Mouse (Mus musculus) heart, postnatal 10 days (tissue): ENCODE data around the gene Olfr1359. TPM values are rescaled to one million over a fixed set of nuclear protein-coding genes. Genes with fewer than 3 reads are reported as not detected.

Experiments
- DNase-seq, 2 experiments: peaks; one replicate each; pipeline ENCODE4 v3.0.0; 2021
- intact Hi-C: fragments of 180-260 bp; cut with DNase I; formaldehyde crosslinking; loops from one replicate; pipeline ENCODE4 v1.15.1; 2025
- total RNA-seq, 2 experiments: library from RNA; stranded (reverse); gene quantifications; 2 replicates each; pipeline ENCODE4 v1.2.3; 2021

The Olfr1359 gene
- total RNA-seq, 2 experiments from 2014 or later = not detected

GRCm38 (mm10) chr13:21722373-21722925 lies 24.5 kb downstream of the Olfr1359 start:
- intact Hi-C loops = loop anchor here (5.0 kb wide), 1 partner anchor 55 kb away; no protein-coding TSS in a partner anchor

GRCm38 (mm10) chr13:21722993-21723836 lies 25.3 kb downstream of the Olfr1359 start:
- intact Hi-C loops = loop anchor here (5.0 kb wide), 1 partner anchor 54 kb away; no protein-coding TSS in a partner anchor
- DNase-seq = no peak

More at GRCm38 (mm10) chr13:21722373-21722925, 24.5 kb downstream of the Olfr1359 start:
- no peak for DNase-seq

- intact Hi-C loops = no loop called here
- no peak for DNase-seq
These were observed 30.1 kb downstream of the Olfr1359 start for GRCm38 (mm10) chr13:21727948-21728572.

- intact Hi-C loops = no loop called here
- no peak for DNase-seq
These were observed 31.6 kb downstream of the Olfr1359 start for GRCm38 (mm10) chr13:21729544-21729943.

GRCm38 (mm10) chr13:21733466-21733865 lies 35.6 kb downstream of the Olfr1359 start:
- intact Hi-C loops = no loop called here
- DNase-seq = no peak

GRCm38 (mm10) chr13:21734010-21734905 lies 36.3 kb downstream of the Olfr1359 start:
- intact Hi-C loops = loop anchor here (1.0 to 2.0 kb wide), 2 partner anchors 15 to 20 kb away; no protein-coding TSS in a partner anchor

GRCm38 (mm10) chr13:21734906-21735767 lies 37.2 kb downstream of the Olfr1359 start, which contains the start of gene Hist1h4j:
Hist1h4j (plus strand) TSS chr13:21735064.
- peak; percentile 76 to 80 for DNase-seq
- intact Hi-C loops = loop anchor here (1.0 to 2.0 kb wide), 2 partner anchors 14 to 21 kb away; no protein-coding TSS in a partner anchor

More at GRCm38 (mm10) chr13:21734010-21734905, 36.3 kb downstream of the Olfr1359 start:
- peak; percentile 91 to 94 for DNase-seq

- intact Hi-C loops = no loop called here
- no peak for DNase-seq
These were observed 47.1 kb downstream of the Olfr1359 start for GRCm38 (mm10) chr13:21745006-21745405.

GRCm38 (mm10) chr13:21749387-21750158 lies 51.7 kb downstream of the Olfr1359 start:
- intact Hi-C loops = loop anchor here (2.0 to 10.0 kb wide), 2 partner anchors 15 to 2005 kb away; partner anchors contain the start of genes Hist1h2ab, Hist1h3b, Hist1h4b and Hist1h4j

GRCm38 (mm10) chr13:21750159-21751017 lies 52.5 kb downstream of the Olfr1359 start, which contains the start of gene Hist1h4k:
Hist1h4k (minus strand) TSS chr13:21750505.
- DNase-seq = peak; percentile 91 to 93
- intact Hi-C loops = loop anchor here (10.0 kb wide), 1 partner anchor 2004 kb away; the partner anchor contains the start of genes Hist1h2ab, Hist1h3b and Hist1h4b

More at GRCm38 (mm10) chr13:21749387-21750158, 51.7 kb downstream of the Olfr1359 start:
- DNase-seq = no peak

GRCm38 (mm10) chr13:21751417-21751816 lies 53.5 kb downstream of the Olfr1359 start:
- intact Hi-C loops = loop anchor here (10.0 kb wide), 1 partner anchor 2003 kb away; the partner anchor contains the start of genes Hist1h2ab, Hist1h3b and Hist1h4b
- DNase-seq = no peak

- intact Hi-C loops = loop anchor here (2.0 to 10.0 kb wide), 2 partner anchors 29 to 2003 kb away; partner anchors contain the start of genes Hist1h1b, Hist1h2ab, Hist1h3b and Hist1h4b
- no peak for DNase-seq
These were observed 53.9 kb downstream of the Olfr1359 start for GRCm38 (mm10) chr13:21751827-21752226.

- intact Hi-C loops = loop anchor here (2.0 to 10.0 kb wide), 2 partner anchors 28 to 2002 kb away; partner anchors contain the start of genes Hist1h1b, Hist1h2ab, Hist1h3b and Hist1h4b
- no peak for DNase-seq
These were observed 54.4 kb downstream of the Olfr1359 start for GRCm38 (mm10) chr13:21752356-21752755.

- intact Hi-C loops = loop anchor here (2.0 to 10.0 kb wide), 2 partner anchors 28 to 2002 kb away; partner anchors contain the start of genes Hist1h1b, Hist1h2ab, Hist1h3b and Hist1h4b
These were observed 55.2 kb downstream of the Olfr1359 start for GRCm38 (mm10) chr13:21753051-21753523.

GRCm38 (mm10) chr13:21753524-21754285 lies 55.8 kb downstream of the Olfr1359 start, which contains the start of the genes Hist1h2ak and Hist1h2bn:
Hist1h2ak (minus strand) TSS chr13:21753827.
Hist1h2bn (plus strand) TSS chr13:21754123.
- peak; percentile 80 to 82 for DNase-seq

More at GRCm38 (mm10) chr13:21753051-21753523, 55.2 kb downstream of the Olfr1359 start:
- no peak for DNase-seq

More at GRCm38 (mm10) chr13:21753524-21754285, 55.8 kb downstream of the Olfr1359 start, which contains the start of the genes Hist1h2ak and Hist1h2bn:
- intact Hi-C loops = loop anchor here (2.0 to 10.0 kb wide), 2 partner anchors 27 to 2001 kb away; partner anchors contain the start of genes Hist1h1b, Hist1h2ab, Hist1h3b and Hist1h4b
